Mouse (Mus musculus): Measurements from ENCODE around the gene Stox1. TPM values are rescaled to one million over a fixed set of nuclear protein-coding genes. Genes with fewer than 3 reads are reported as not detected.

Stox1 gene
- polyA plus RNA-seq, 1 experiment from 2014 or later = 1.4 TPM

GRCm38 (mm10) chr10:62702436-62702835 lies 23.5 kb downstream of the Stox1 start:
- Histone ChIP-seq H3K4me3 (replicated peaks) (no peak overlapping the region), H3K27ac (no peak overlapping the region), H3K9ac (replicated peaks) (no peak overlapping the region), H3K9me3 (no peaks in the 10 kb centered on the region), H3K27me3 (no peaks in the 10 kb centered on the region), H3K36me3 (no peaks in the 10 kb centered on the region), H3K4me2 (no peak overlapping the region), H3K4me1 (replicated peaks) (no peaks in the 10 kb centered on the region)
- no peak for ATAC-seq (ENCODE audit: insufficient number of reproducible peaks, insufficient read depth, low FRiP score, low TSS enrichment, low read depth)
- WGBS = 81% methylated on average over 4 of the region's 4 CpGs

- Histone ChIP-seq H3K9me3 (no peaks in the 10 kb centered on the region), H3K4me3 (replicated peaks) (no peak overlapping the region), H3K4me1 (replicated peaks) (peaks cover 5% of the 10 kb centered on the region; the same call in 1 of the 2 replicates), H3K36me3 (no peaks in the 10 kb centered on the region), H3K27ac (no peak overlapping the region), H3K27me3 (no peaks in the 10 kb centered on the region), H3K9ac (replicated peaks) (no peak overlapping the region), H3K4me2 (no peak overlapping the region)
- ATAC-seq (ENCODE audit: insufficient number of reproducible peaks, insufficient read depth, low FRiP score, low TSS enrichment, low read depth) = no peak
- WGBS = 58% methylated on average over 8 of the region's 8 CpGs
Observed at GRCm38 (mm10) chr10:62692771-62693170, 33.2 kb downstream of the Stox1 start.

GRCm38 (mm10) chr10:62692244-62692643 lies 33.7 kb downstream of the Stox1 start:
- WGBS = 83% methylated on average over 3 of the region's 3 CpGs
- no peaks in the 10 kb centered on the region for H3K36me3 ChIP-seq

GRCm38 (mm10) chr10:62687032-62687674 lies 38.8 kb downstream of the Stox1 start:
- H3K27ac ChIP-seq = peak overlapping the region; percentile 81
- no peaks in the 10 kb centered on the region for H3K9me3 ChIP-seq
- H3K4me3 ChIP-seq (replicated peaks) = no peak overlapping the region
- H3K27me3 ChIP-seq = no peaks in the 10 kb centered on the region
- 50% methylated on average over 15 of the region's 15 CpGs for WGBS
- no peaks in the 10 kb centered on the region for H3K36me3 ChIP-seq
- peaks cover 28% of the 10 kb centered on the region for H3K4me1 ChIP-seq (replicated peaks)
- H3K9ac ChIP-seq (replicated peaks) = no peak overlapping the region
- H3K4me2 ChIP-seq = peak overlapping the region; percentile 22; the same call in 1 of the 2 replicates
- peak; percentile 86 for ATAC-seq (ENCODE audit: insufficient number of reproducible peaks, insufficient read depth, low FRiP score, low TSS enrichment, low read depth)

More at GRCm38 (mm10) chr10:62692244-62692643, 33.7 kb downstream of the Stox1 start:
- Histone ChIP-seq H3K27ac (no peak overlapping the region), H3K9me3 (no peaks in the 10 kb centered on the region), H3K9ac (replicated peaks) (no peak overlapping the region), H3K4me2 (no peak overlapping the region), H3K4me1 (replicated peaks) (peaks cover 10% of the 10 kb centered on the region), H3K4me3 (replicated peaks) (no peak overlapping the region), H3K27me3 (no peaks in the 10 kb centered on the region)
- no peak for ATAC-seq (ENCODE audit: insufficient number of reproducible peaks, insufficient read depth, low FRiP score, low TSS enrichment, low read depth)

- WGBS = 55% methylated on average over 5 of the region's 5 CpGs
- Histone ChIP-seq H3K27ac (no peak overlapping the region), H3K4me1 (replicated peaks) (peaks cover 26% of the 10 kb centered on the region), H3K9ac (replicated peaks) (no peak overlapping the region), H3K9me3 (peaks cover 9% of the 10 kb centered on the region), H3K27me3 (no peaks in the 10 kb centered on the region), H3K4me2 (no peak overlapping the region), H3K4me3 (replicated peaks) (no peak overlapping the region), H3K36me3 (no peaks in the 10 kb centered on the region)
- ATAC-seq (ENCODE audit: insufficient number of reproducible peaks, insufficient read depth, low FRiP score, low TSS enrichment, low read depth) = no peak
Observed at GRCm38 (mm10) chr10:62683043-62683442, 42.9 kb downstream of the Stox1 start.

GRCm38 (mm10) chr10:62679833-62680232 lies 46.1 kb downstream of the Stox1 start:
- no peaks in the 10 kb centered on the region for H3K36me3 ChIP-seq
- 73% methylated on average over 1 of the region's 1 CpGs for WGBS

GRCm38 (mm10) chr10:62677329-62677728 lies 48.6 kb downstream of the Stox1 start:
- H3K9me3 ChIP-seq = peaks cover 9% of the 10 kb centered on the region
- no peak overlapping the region for H3K27ac ChIP-seq
- H3K4me3 ChIP-seq (replicated peaks) = no peak overlapping the region
- no peaks in the 10 kb centered on the region for H3K4me1 ChIP-seq (replicated peaks)
- no peak overlapping the region for H3K9ac ChIP-seq (replicated peaks)
- H3K4me2 ChIP-seq = no peak overlapping the region
- H3K36me3 ChIP-seq = no peaks in the 10 kb centered on the region
- 87% methylated on average over 5 of the region's 5 CpGs for WGBS
- no peak for ATAC-seq (ENCODE audit: insufficient number of reproducible peaks, insufficient read depth, low FRiP score, low TSS enrichment, low read depth)
- H3K27me3 ChIP-seq = no peaks in the 10 kb centered on the region

More at GRCm38 (mm10) chr10:62679833-62680232, 46.1 kb downstream of the Stox1 start:
- no peaks in the 10 kb centered on the region for H3K4me1 ChIP-seq (replicated peaks)
- ATAC-seq (ENCODE audit: insufficient number of reproducible peaks, insufficient read depth, low FRiP score, low TSS enrichment, low read depth) = no peak
- no peak overlapping the region for H3K27ac ChIP-seq
- no peak overlapping the region for H3K4me2 ChIP-seq
- H3K4me3 ChIP-seq (replicated peaks) = no peak overlapping the region
- no peak overlapping the region for H3K9ac ChIP-seq (replicated peaks)
- no peaks in the 10 kb centered on the region for H3K27me3 ChIP-seq
- H3K9me3 ChIP-seq = peaks cover 9% of the 10 kb centered on the region

GRCm38 (mm10) chr10:62676196-62676595 lies 49.7 kb downstream of the Stox1 start:
- peaks cover 9% of the 10 kb centered on the region for H3K9me3 ChIP-seq
- H3K9ac ChIP-seq (replicated peaks) = no peak overlapping the region
- no peak overlapping the region for H3K27ac ChIP-seq
- H3K36me3 ChIP-seq = no peaks in the 10 kb centered on the region
- H3K27me3 ChIP-seq = no peaks in the 10 kb centered on the region
- no peak overlapping the region for H3K4me3 ChIP-seq (replicated peaks)
- ATAC-seq (ENCODE audit: insufficient number of reproducible peaks, insufficient read depth, low FRiP score, low TSS enrichment, low read depth) = no peak
- H3K4me1 ChIP-seq (replicated peaks) = no peaks in the 10 kb centered on the region
- 83% methylated on average over 6 of the region's 6 CpGs for WGBS
- H3K4me2 ChIP-seq = no peak overlapping the region

GRCm38 (mm10) chr10:62672359-62672758 lies 53.6 kb downstream of the Stox1 start:
- no peak overlapping the region for H3K9ac ChIP-seq (replicated peaks)
- H3K36me3 ChIP-seq = no peaks in the 10 kb centered on the region
- H3K4me2 ChIP-seq = no peak overlapping the region
- H3K9me3 ChIP-seq = no peaks in the 10 kb centered on the region
- no peak overlapping the region for H3K27ac ChIP-seq
- 93% methylated on average over 2 of the region's 2 CpGs for WGBS
- H3K4me1 ChIP-seq (replicated peaks) = no peaks in the 10 kb centered on the region
- no peaks in the 10 kb centered on the region for H3K27me3 ChIP-seq
- no peak for ATAC-seq (ENCODE audit: insufficient number of reproducible peaks, insufficient read depth, low FRiP score, low TSS enrichment, low read depth)
- H3K4me3 ChIP-seq (replicated peaks) = no peak overlapping the region

GRCm38 (mm10) chr10:62669245-62669644 lies 56.7 kb downstream of the Stox1 start:
- H3K4me1 ChIP-seq (replicated peaks) = no peaks in the 10 kb centered on the region
- no peak for ATAC-seq (ENCODE audit: insufficient number of reproducible peaks, insufficient read depth, low FRiP score, low TSS enrichment, low read depth)
- H3K36me3 ChIP-seq = no peaks in the 10 kb centered on the region
- H3K9ac ChIP-seq (replicated peaks) = no peak overlapping the region
- H3K27me3 ChIP-seq = no peaks in the 10 kb centered on the region
- no peak overlapping the region for H3K4me3 ChIP-seq (replicated peaks)
- no peak overlapping the region for H3K4me2 ChIP-seq
- 81% methylated on average over 14 of the region's 14 CpGs for WGBS
- H3K27ac ChIP-seq = no peak overlapping the region
- no peaks in the 10 kb centered on the region for H3K9me3 ChIP-seq

- Histone ChIP-seq H3K9ac (replicated peaks) (no peak overlapping the region), H3K27ac (no peak overlapping the region)
- ATAC-seq (ENCODE audit: insufficient number of reproducible peaks, insufficient read depth, low FRiP score, low TSS enrichment, low read depth) = no peak
Observed at GRCm38 (mm10) chr10:62668463-62668862, 57.5 kb downstream of the Stox1 start.

GRCm38 (mm10) chr10:62668043-62668442 lies 57.9 kb downstream of the Stox1 start:
- no peak overlapping the region for H3K4me2 ChIP-seq
- WGBS = 83% methylated on average over 5 of the region's 5 CpGs
- no peaks in the 10 kb centered on the region for H3K36me3 ChIP-seq
- no peak overlapping the region for H3K27ac ChIP-seq
- no peaks in the 10 kb centered on the region for H3K4me1 ChIP-seq (replicated peaks)
- no peaks in the 10 kb centered on the region for H3K27me3 ChIP-seq
- H3K9me3 ChIP-seq = no peaks in the 10 kb centered on the region
- no peak overlapping the region for H3K9ac ChIP-seq (replicated peaks)
- no peak overlapping the region for H3K4me3 ChIP-seq (replicated peaks)
- ATAC-seq (ENCODE audit: insufficient number of reproducible peaks, insufficient read depth, low FRiP score, low TSS enrichment, low read depth) = no peak

More at GRCm38 (mm10) chr10:62668463-62668862, 57.5 kb downstream of the Stox1 start:
- no peak overlapping the region for H3K4me2 ChIP-seq
- WGBS = 62% methylated on average over 2 of the region's 2 CpGs
- H3K4me3 ChIP-seq (replicated peaks) = no peak overlapping the region
- no peaks in the 10 kb centered on the region for H3K9me3 ChIP-seq
- no peaks in the 10 kb centered on the region for H3K27me3 ChIP-seq
- H3K36me3 ChIP-seq = no peaks in the 10 kb centered on the region
- H3K4me1 ChIP-seq (replicated peaks) = no peaks in the 10 kb centered on the region
